In the genomic region with DNA sequence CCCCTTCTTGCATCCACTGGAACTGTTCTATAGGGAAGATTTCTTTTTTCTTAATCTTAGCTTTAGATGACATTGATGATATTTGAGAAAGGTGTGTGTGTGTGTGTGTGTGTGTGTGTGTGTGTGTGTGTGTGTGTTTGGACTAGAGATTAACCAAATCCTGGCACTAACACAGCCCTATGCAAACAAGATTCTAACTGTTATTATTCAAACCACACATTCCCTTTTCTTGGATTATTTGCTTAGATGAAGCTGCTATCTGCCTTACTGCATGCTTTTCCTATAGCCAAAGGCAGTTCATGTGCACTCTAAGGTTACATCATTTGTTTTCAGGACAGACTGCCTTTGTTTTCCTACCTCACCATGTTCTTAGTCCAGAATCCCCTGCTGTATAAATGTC, we compare ENCODE assay signal across 20 mouse cellular contexts.
"Had no signal": no experiment of that assay in that cellular context is flagged by ENCODE, and none has a peak within 500 bp of the region (broad histone marks: within the 10 kb centered on the region; RNA-seq: fewer than 3 reads in every experiment).

No protein-coding gene starts in this region.

- H3K36me3 ChIP-seq: midbrain, embryonic 10.5 days; midbrain, embryonic 13.5 days; midbrain, embryonic 15.5 days; neural tube, embryonic 13.5 days; neural tube, embryonic 15.5 days had no signal

- H3K27me3 ChIP-seq: megakaryocyte, embryonic 14.5 days; midbrain, embryonic 13.5 days; midbrain, embryonic 15.5 days; neural tube, embryonic 13.5 days; neural tube, embryonic 15.5 days had no signal

- H3K9me3 ChIP-seq: midbrain, embryonic 10.5 days; midbrain, embryonic 13.5 days; midbrain, embryonic 15.5 days; neural tube, embryonic 13.5 days; neural tube, embryonic 15.5 days had no signal

- H3K4me3 ChIP-seq: megakaryocyte, embryonic 14.5 days; midbrain, embryonic 10.5 days; midbrain, embryonic 13.5 days; midbrain, embryonic 15.5 days; myocyte; neural tube, embryonic 13.5 days; neural tube, embryonic 15.5 days had no signal

- H3K4me2 ChIP-seq: lung, embryonic 14.5 days; midbrain, embryonic 13.5 days; midbrain, embryonic 15.5 days; neural tube, embryonic 13.5 days; neural tube, embryonic 15.5 days had no signal

- DNase-seq: lung, adult 18-20 months; lung, embryonic 14.5 days; lung, postnatal 14 days; lung, postnatal 36 days; retina, postnatal 1 day; right cerebral cortex, adult 18-20 months; right cerebral cortex, postnatal 25 days; right cerebral cortex, postnatal 4 days; spleen, adult 18-20 months; thymus, adult 18-20 months; thymus, postnatal 14 days; thymus, postnatal 36 days had no signal

- H3K27ac ChIP-seq: macrophage; midbrain, embryonic 10.5 days; midbrain, embryonic 13.5 days; midbrain, embryonic 15.5 days; neural tube, embryonic 13.5 days; neural tube, embryonic 15.5 days had no signal

- H3K9ac ChIP-seq: lung, embryonic 14.5 days; midbrain, embryonic 13.5 days; midbrain, embryonic 15.5 days; neural tube, embryonic 13.5 days; neural tube, embryonic 15.5 days had no signal

- H3K4me1 ChIP-seq: megakaryocyte, embryonic 14.5 days; midbrain, embryonic 13.5 days; midbrain, embryonic 15.5 days; neural tube, embryonic 13.5 days; neural tube, embryonic 15.5 days had no signal

- ATAC-seq: midbrain, embryonic 13.5 days; midbrain, embryonic 15.5 days had no signal
